Mouse (Mus musculus) megakaryocyte, embryonic 14.5 days (primary cell): ENCODE results near the gene Tmed8. TPM values are rescaled to one million over a fixed set of nuclear protein-coding genes. Genes with fewer than 3 reads are reported as not detected.

Experiments
- H3K27me3 ChIP-seq: replicated peaks from 2 replicates; pipeline ENCODE3; 2012; ENCODE audit warnings: inconsistent platforms
- H3K36me3 ChIP-seq: replicated peaks from 2 replicates; pipeline ENCODE3; 2012; ENCODE audit warnings: low read length, inconsistent platforms, mixed read lengths
- H3K4me1 ChIP-seq: 2 replicates; pipeline ENCODE4 v1.6.1; 2012; ENCODE audit warnings: inconsistent platforms
- H3K4me3 ChIP-seq: replicated peaks from 2 replicates; pipeline ENCODE3; 2012; ENCODE audit warnings: moderate library complexity, mild to moderate bottlenecking, inconsistent platforms
- H3K9me3 ChIP-seq: 2 replicates; pipeline ENCODE4 v1.6.1; 2012; ENCODE audit warnings: inconsistent platforms
- FLI1 ChIP-seq: IDR thresholded peaks from 2 replicates; pipeline ENCODE4 v1.6.1; 2012; ENCODE audit warnings: low read length, inconsistent platforms, mixed read lengths
- GATA1 ChIP-seq: IDR thresholded peaks from 3 replicates; pipeline ENCODE4 v1.6.1; 2012; ENCODE audit warnings: mixed read lengths, low read length, inconsistent platforms, borderline replicate concordance
- polyA plus RNA-seq: library from polyadenylated mRNA; stranded (reverse); fragments of >175 nt; gene quantifications from 2 replicates; pipeline ENCODE4 v1.2.3, GENCODE M21; 2012; ENCODE audit warnings: low replicate concordance; ENCODE audit not compliant: insufficient read depth

The Tmed8 gene
- polyA plus RNA-seq: 0.38 TPM in 1 of 2 replicates, not detected in the other

- H3K36me3 ChIP-seq: no peaks in the 10 kb centered on the region
- H3K4me3 ChIP-seq: peak within 1 kb of the TSS; percentile 95
- no peak for TF ChIP-seq GATA1
- TF ChIP-seq FLI1: no peak
- peaks cover 37% of the 10 kb centered on the region for H3K4me1 ChIP-seq
- H3K9me3 ChIP-seq: no peaks in the 10 kb centered on the region
- H3K27me3 ChIP-seq: no peaks in the 10 kb centered on the region
Measured at GRCm38 (mm10) chr12:87199973-87200586, at the start of gene Tmed8. TSS of gene Tmed8 (minus strand) at chr12:87200454.

DNA sequence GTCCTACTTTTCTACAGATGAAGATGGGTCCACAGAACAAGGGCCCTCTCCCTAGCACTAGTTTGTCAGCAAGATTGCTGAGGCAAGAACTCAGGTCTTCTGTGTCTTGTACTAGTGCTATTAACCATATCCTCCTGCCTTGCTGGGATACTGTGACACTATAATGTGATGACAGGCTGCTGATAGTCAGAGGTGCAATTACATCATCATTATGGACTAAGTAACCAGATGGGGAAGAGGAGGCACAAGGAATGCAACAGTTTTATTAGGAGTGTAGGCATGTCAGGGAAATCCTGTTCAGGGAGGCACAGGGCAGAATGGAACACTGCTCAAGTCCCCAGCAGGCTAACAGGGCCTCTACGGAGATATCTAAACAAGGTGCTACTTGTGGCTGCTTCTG lies 38.4 kb upstream of the Tmed8 start, which contains the start of gene Noxred1:
Gene Noxred1, minus strand, starts transcription at position 101 of the 400 bp plus-strand sequence.
- Histone ChIP-seq H3K36me3 (peaks cover 53% of the 10 kb centered on the region), H3K4me1 (peaks cover 13% of the 10 kb centered on the region; the same call in 1 of the 2 replicates), H3K4me3 (no peak within 1 kb of the TSS), H3K9me3 (peaks cover 4% of the 10 kb centered on the region), H3K27me3 (no peaks in the 10 kb centered on the region)
- TF ChIP-seq GATA1: no peak
- no peak for TF ChIP-seq FLI1

- peaks cover 39% of the 10 kb centered on the region for H3K36me3 ChIP-seq
- H3K9me3 ChIP-seq: peaks cover 4% of the 10 kb centered on the region
- TF ChIP-seq FLI1: no peak
- H3K4me1 ChIP-seq: peaks cover 13% of the 10 kb centered on the region; the same call in 1 of the 2 replicates
- H3K4me3 ChIP-seq: no peak overlapping the region
- no peaks in the 10 kb centered on the region for H3K27me3 ChIP-seq
Measured at GRCm38 (mm10) chr12:87236882-87237483, 36.7 kb upstream of the Tmed8 start.

DNA sequence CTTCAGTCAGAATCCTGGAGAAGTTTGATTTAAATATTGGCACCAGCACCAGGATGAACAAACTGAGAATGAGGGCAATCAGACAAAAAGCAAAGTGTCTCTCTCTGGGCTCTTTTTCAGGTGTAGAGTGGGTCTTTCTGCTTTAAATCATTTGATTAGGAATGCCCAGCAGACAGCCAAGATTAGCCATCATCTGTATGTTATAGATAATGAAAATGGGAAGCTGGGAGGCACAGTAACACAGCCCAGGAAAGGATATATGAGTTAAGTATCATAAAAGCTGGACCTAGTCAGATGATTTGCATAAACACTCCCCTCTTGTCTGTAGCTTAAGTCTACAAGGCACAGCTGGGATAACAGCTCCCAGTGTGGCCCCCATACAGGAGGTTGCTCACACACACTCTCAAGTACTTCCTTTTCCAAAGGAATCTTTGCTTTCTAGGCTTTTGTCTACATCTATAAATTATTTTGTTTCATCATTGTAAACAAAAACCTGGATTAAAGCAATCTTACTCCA lies 30.2 kb upstream of the Tmed8 start:
- Histone ChIP-seq H3K4me3 (no peak overlapping the region), H3K9me3 (peaks cover 7% of the 10 kb centered on the region), H3K27me3 (no peaks in the 10 kb centered on the region), H3K4me1 (peaks cover 15% of the 10 kb centered on the region), H3K36me3 (no peaks in the 10 kb centered on the region)
- no peak for TF ChIP-seq GATA1
- no peak for TF ChIP-seq FLI1

- H3K27me3 ChIP-seq: no peaks in the 10 kb centered on the region
- no peaks in the 10 kb centered on the region for H3K36me3 ChIP-seq
- H3K4me1 ChIP-seq: peaks cover 23% of the 10 kb centered on the region
- H3K9me3 ChIP-seq: peaks cover 6% of the 10 kb centered on the region
- H3K4me3 ChIP-seq: no peak overlapping the region
- TF ChIP-seq FLI1 (no peak), GATA1 (no peak)
Measured at GRCm38 (mm10) chr12:87229633-87230032, 29.4 kb upstream of the Tmed8 start.

DNA sequence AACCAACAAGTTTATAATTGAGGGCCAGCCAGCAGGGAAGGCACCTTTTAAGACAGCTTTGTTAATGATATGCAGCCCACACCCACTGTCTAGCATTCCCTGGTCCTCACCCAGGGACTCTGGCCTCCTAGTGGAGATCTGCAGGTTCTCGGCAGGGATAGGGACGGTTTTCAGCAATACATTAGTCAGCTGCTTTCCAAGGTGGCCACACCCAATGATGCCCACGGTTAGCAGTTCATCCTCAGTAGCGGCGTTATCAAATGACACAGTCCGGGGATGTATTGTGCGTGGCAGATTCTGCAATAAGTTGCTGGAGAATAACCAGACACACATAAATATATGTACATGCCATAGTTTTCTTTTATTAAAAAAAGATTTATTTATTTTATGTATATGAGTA lies 26.5 kb upstream of the Tmed8 start:
- no peaks in the 10 kb centered on the region for H3K27me3 ChIP-seq
- no peak overlapping the region for H3K4me3 ChIP-seq
- TF ChIP-seq FLI1 (no peak), GATA1 (no peak)
- H3K9me3 ChIP-seq: peaks cover 6% of the 10 kb centered on the region
- H3K36me3 ChIP-seq: no peaks in the 10 kb centered on the region
- peaks cover 47% of the 10 kb centered on the region for H3K4me1 ChIP-seq

DNA sequence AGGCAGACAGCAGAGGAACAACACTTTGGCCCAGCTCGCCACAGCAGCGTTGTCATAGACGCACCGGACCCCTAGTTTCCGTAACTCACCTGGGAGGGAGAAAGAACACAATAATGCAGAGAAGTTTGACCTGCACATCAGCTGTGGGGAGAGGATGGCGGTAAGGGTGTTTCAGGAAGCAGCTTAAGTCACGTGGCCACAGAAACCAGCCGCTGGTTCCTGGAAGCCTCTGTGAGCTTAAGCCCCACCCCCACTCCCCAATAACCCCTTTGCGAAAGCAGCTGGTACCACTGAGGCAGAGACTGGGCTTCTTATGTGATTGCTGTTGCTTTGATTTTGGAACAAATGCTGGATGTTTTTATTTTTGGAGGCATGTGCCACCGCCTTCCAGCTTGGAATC lies 24.7 kb upstream of the Tmed8 start:
- Histone ChIP-seq H3K9me3 (peaks cover 6% of the 10 kb centered on the region), H3K36me3 (no peaks in the 10 kb centered on the region), H3K4me1 (peaks cover 43% of the 10 kb centered on the region), H3K4me3 (peak overlapping the region; percentile 70), H3K27me3 (no peaks in the 10 kb centered on the region)
- TF ChIP-seq FLI1: no peak
- no peak for TF ChIP-seq GATA1

DNA sequence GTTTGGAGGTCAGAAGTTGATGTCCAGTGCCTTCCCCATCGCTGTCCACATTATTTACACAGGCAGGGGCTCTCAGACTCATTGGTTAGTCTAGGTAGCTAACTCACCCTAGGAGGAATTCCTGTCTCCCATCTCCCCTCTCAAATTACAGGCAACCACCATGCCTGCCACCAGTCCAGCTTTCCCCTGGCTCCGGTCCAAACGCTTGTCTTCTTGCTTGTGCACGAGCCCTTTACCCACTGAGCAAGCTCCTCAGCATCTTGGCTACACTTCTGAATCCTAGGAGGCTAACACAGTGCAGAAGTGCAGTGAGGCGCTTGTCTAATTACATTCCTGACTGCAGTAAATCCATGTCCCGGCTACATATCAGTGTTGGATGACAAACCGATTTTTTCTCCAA lies 19.1 kb upstream of the Tmed8 start:
- no peaks in the 10 kb centered on the region for H3K9me3 ChIP-seq
- H3K4me3 ChIP-seq: no peak overlapping the region
- H3K4me1 ChIP-seq: peaks cover 50% of the 10 kb centered on the region
- no peaks in the 10 kb centered on the region for H3K27me3 ChIP-seq
- TF ChIP-seq FLI1 (no peak), GATA1 (no peak)
- no peaks in the 10 kb centered on the region for H3K36me3 ChIP-seq

GRCm38 (mm10) chr12:87217596-87217995 lies 17.3 kb upstream of the Tmed8 start:
- H3K36me3 ChIP-seq: no peaks in the 10 kb centered on the region
- TF ChIP-seq FLI1 (no peak), GATA1 (no peak)
- no peaks in the 10 kb centered on the region for H3K9me3 ChIP-seq
- H3K4me1 ChIP-seq: peaks cover 38% of the 10 kb centered on the region
- H3K27me3 ChIP-seq: no peaks in the 10 kb centered on the region
- no peak overlapping the region for H3K4me3 ChIP-seq

- peaks cover 30% of the 10 kb centered on the region for H3K4me1 ChIP-seq
- no peaks in the 10 kb centered on the region for H3K27me3 ChIP-seq
- no peak for TF ChIP-seq FLI1
- no peak for TF ChIP-seq GATA1
- no peak overlapping the region for H3K4me3 ChIP-seq
- H3K36me3 ChIP-seq: no peaks in the 10 kb centered on the region
- no peaks in the 10 kb centered on the region for H3K9me3 ChIP-seq
Measured at GRCm38 (mm10) chr12:87216053-87216452, 15.8 kb upstream of the Tmed8 start.
